Mouse (Mus musculus): Measurements from ENCODE around the gene Serpina12.

DNA sequence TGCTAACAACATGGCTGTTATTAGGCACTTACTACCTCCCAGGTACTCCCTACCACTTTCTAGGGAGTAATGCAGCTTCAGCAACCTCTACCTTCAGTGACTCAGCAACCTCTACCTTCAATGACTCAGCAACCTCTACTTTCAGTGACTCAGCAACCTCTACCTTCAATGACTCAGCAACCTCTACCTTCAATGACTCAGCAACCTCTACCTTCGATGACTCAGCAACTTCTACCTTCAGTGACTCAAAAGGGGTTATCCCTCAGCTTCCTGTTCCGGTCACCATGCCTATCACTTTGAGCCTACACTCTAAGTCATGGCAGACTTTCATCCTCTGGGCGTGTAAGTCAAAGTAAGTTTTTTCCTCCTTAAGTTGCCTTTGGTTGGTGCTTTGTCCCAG lies 43.6 kb downstream of the Serpina12 start:
- TF ChIP-seq TAL1 (IDR thresholded peaks at IDR 0.05; ENCODE audit: low read length) = no peak
- no peak for TF ChIP-seq GATA1 (IDR thresholded peaks at IDR 0.05; ENCODE audit: low read length)

Measured in erythroblast, embryonic 14.5 days (primary cell).